Mouse (Mus musculus) CH12.LX (cell line): ENCODE measurements around the gene Smpd1.

Experiments used
- CTCF ChIP-seq, 2 experiments: IDR thresholded peaks in 1 of 2; conservative IDR thresholded peaks in 1 of 2; 2 replicates each; pipeline ENCODE4 v1.5.1; 2011 to 2012; ENCODE audit warnings: low read depth in 2 of 2, low read length in 2 of 2, improper control_type of control experiment in 1 of 2, inconsistent platforms in 1 of 2, mild to moderate bottlenecking in 1 of 2, moderate library complexity in 1 of 2
- ELF1 ChIP-seq: IDR thresholded peaks from 2 replicates; pipeline ENCODE4 v1.6.1; 2014; ENCODE audit warnings: low read depth, mild to moderate bottlenecking, inconsistent platforms, low read length, improper control_type of control experiment
- EP300 ChIP-seq: IDR thresholded peaks from 2 replicates; pipeline ENCODE4 v1.6.1; 2011; ENCODE audit warnings: low read length, improper control_type of control experiment
- IRF4 ChIP-seq: IDR thresholded peaks from 2 replicates; pipeline ENCODE4 v1.6.1; 2014; ENCODE audit warnings: low read depth, mild to moderate bottlenecking, inconsistent platforms, low read length, improper control_type of control experiment
- MAX ChIP-seq: IDR thresholded peaks from 2 replicates; pipeline ENCODE4 v1.6.1; 2011; ENCODE audit warnings: low read length, improper control_type of control experiment
- MAZ ChIP-seq: IDR thresholded peaks from 2 replicates; pipeline ENCODE4 v1.6.1; 2012; ENCODE audit warnings: low read depth, mild to moderate bottlenecking, inconsistent platforms, low read length, improper control_type of control experiment, moderate library complexity
- MEF2A ChIP-seq: IDR thresholded peaks from 2 replicates; pipeline ENCODE4 v1.6.1; 2014; ENCODE audit warnings: low read depth, mild to moderate bottlenecking, inconsistent platforms, low read length, improper control_type of control experiment, borderline replicate concordance
- POLR2A ChIP-seq: IDR thresholded peaks from 2 replicates; pipeline ENCODE4 v1.6.1; 2011; ENCODE audit warnings: low read depth, mild to moderate bottlenecking, improper control_type of control experiment, low read length
- USF2 ChIP-seq: conservative IDR thresholded peaks from 2 replicates; pipeline ENCODE4 v1.6.1; 2011; ENCODE audit warnings: low read depth, low read length, improper control_type of control experiment
- ZMIZ1 ChIP-seq: IDR thresholded peaks from 2 replicates; pipeline ENCODE4 v1.6.1; 2012; ENCODE audit warnings: low read depth, mild to moderate bottlenecking, inconsistent platforms, low read length, improper control_type of control experiment

DNA sequence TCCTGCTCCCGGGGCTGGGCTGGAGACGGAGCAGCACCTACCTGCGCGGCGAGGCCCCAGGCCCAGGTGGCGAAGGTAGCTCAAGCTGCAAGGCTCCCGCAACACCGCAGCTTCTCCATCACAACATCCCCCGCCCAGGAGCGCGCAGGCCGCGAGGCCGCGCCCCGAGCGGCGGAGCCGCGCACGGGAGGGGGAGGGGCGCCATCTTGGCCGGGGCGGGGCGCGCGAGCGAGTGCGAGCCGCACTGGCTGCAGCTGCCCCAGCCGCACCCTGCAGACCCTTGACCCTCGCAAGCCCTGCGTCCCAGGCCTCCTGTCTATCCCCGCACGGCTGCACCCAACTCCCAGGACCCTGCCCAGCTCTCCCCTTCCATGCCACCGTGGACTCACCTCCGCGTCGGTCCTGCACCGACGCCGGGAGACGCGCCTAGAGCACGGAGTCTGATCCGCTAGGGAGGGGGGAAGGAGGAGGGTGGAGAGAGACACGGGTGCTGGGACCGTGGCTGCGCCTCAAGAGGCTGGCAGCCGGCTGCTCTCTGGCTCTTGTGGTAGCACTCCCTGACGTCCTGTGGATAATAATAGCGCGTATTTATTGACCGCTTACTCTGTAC, 27.0 kb downstream of the Smpd1 start, which contains the start of gene Apbb1:
- TF ChIP-seq CTCF (conservative IDR thresholded peaks at IDR 0.05 in 1 of 2, IDR thresholded peaks at IDR 0.05 in 1 of 2; ENCODE audit: low read depth in 2 of 2, low read length in 2 of 2) (no peak), POLR2A (no peak), EP300 (no peak), USF2 (no peak), MAX (no peak), ELF1 (no peak), IRF4 (no peak), MAZ (0 out of 2 replicates have a peak, but pooled peaks have one; percentile 31), MEF2A (no peak), ZMIZ1 (no peak)
